Mouse (Mus musculus) stomach, postnatal 0 days (tissue): Measurements from ENCODE around the gene Zbtb20.

Experiments used
- CTCF ChIP-seq: IDR thresholded peaks from 2 replicates; pipeline ENCODE4 v1.5.1; 2016; ENCODE audit warnings: antibody characterized with exemption, low read depth, mild to moderate bottlenecking, moderate library complexity
- EP300 ChIP-seq: optimal IDR thresholded peaks from 2 replicates; pipeline ENCODE3; 2016; ENCODE audit warnings: antibody characterized with exemption

GRCm38 (mm10) chr16:43462470-43463455 lies 587.1 kb downstream of the Zbtb20 start:
- no peak for TF ChIP-seq CTCF
- TF ChIP-seq EP300, result no peak
